Mouse (Mus musculus) midbrain, embryonic 12.5 days (tissue): Measurements from ENCODE around the gene Lhfpl3. TPM values are rescaled to one million over a fixed set of nuclear protein-coding genes. Genes with fewer than 3 reads are reported as not detected.

ENCODE experiments used
- ATAC-seq: fragments of 200-750 bp; cut with Nextera tagmentation; 2 replicates; pipeline ENCODE4 v1.8.0; 2017; ENCODE audit warnings: low read depth, moderate TSS enrichment, moderate library complexity; ENCODE audit not compliant: low FRiP score
- H3K27ac ChIP-seq: fragments of 300-500 bp; sonication (generic); replicated peaks from 2 replicates; pipeline ENCODE4 v1.5.1; 2016; ENCODE audit warnings: mild to moderate bottlenecking
- H3K27me3 ChIP-seq: fragments of 300-500 bp; sonication (generic); 2 replicates; pipeline ENCODE4 v1.6.1; 2016; ENCODE audit warnings: mild to moderate bottlenecking
- H3K36me3 ChIP-seq: fragments of 300-500 bp; sonication (generic); 2 replicates; pipeline ENCODE4 v1.6.1; 2016
- H3K4me1 ChIP-seq: fragments of 300-500 bp; sonication (generic); 2 replicates; pipeline ENCODE4 v1.6.1; 2016
- H3K4me2 ChIP-seq: fragments of 300-500 bp; sonication (generic); replicated peaks from 2 replicates; pipeline ENCODE4 v1.6.1; 2016; ENCODE audit warnings: mild to moderate bottlenecking, moderate library complexity
- H3K4me3 ChIP-seq: fragments of 300-500 bp; sonication (generic); 2 replicates; pipeline ENCODE4 v1.5.1; 2016; ENCODE audit warnings: mild to moderate bottlenecking
- H3K9ac ChIP-seq: fragments of 300-500 bp; sonication (generic); replicated peaks from 2 replicates; pipeline ENCODE4 v1.6.1; 2016; ENCODE audit warnings: mild to moderate bottlenecking, moderate library complexity
- H3K9me3 ChIP-seq: fragments of 300-500 bp; sonication (generic); 2 replicates; pipeline ENCODE4 v1.6.1; 2016; ENCODE audit warnings: mild to moderate bottlenecking
- WGBS: fragments of 180-500 bp; shearing (Covaris S2); methylation state at CpG from one replicate; pipeline ENCODE4 v1.1.7; 2016; 5-methylcytosine and 5-hydroxymethylcytosine counted together
- polyA plus RNA-seq: library from polyadenylated mRNA; unstranded; fragments of >200 nt; fragmentation: Nextera tagmentation; extraction: Ambion mirVana; gene quantifications from 2 replicates; pipeline ENCODE4 v1.2.1, GENCODE M21; 2016

The Lhfpl3 gene
- polyA plus RNA-seq, 1 experiment from 2014 or later, result 1.9 TPM

DNA sequence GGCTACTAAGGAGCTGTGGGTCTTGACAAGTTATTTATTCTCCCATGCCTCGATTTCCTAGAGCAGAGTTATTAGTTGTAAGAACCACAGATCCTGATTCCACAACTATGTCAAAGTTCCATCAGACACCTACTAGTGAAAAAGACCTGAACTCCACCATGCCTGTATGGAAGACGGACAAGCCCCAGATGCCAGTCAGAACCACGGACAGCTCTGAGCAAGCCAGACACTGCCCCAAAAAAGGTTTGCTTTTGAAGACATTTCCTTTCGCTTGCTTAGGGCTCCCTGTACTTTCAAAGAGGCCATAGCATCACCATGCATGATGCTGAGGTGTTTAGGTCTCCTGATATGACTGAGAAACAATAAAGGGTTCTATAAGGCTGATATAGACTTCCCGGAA, 197.4 kb downstream of the Lhfpl3 start:
- WGBS, result 64% methylated on average over 5 of the region's 5 CpGs
- no peaks in the 10 kb centered on the region for H3K27me3 ChIP-seq
- no peak for ATAC-seq
- H3K36me3 ChIP-seq, result no peaks in the 10 kb centered on the region
- H3K4me1 ChIP-seq, result no peaks in the 10 kb centered on the region
- no peak overlapping the region for H3K9ac ChIP-seq
- no peaks in the 10 kb centered on the region for H3K9me3 ChIP-seq
- no peak overlapping the region for H3K4me3 ChIP-seq
- H3K4me2 ChIP-seq, result no peak overlapping the region
- H3K27ac ChIP-seq, result no peak overlapping the region

DNA sequence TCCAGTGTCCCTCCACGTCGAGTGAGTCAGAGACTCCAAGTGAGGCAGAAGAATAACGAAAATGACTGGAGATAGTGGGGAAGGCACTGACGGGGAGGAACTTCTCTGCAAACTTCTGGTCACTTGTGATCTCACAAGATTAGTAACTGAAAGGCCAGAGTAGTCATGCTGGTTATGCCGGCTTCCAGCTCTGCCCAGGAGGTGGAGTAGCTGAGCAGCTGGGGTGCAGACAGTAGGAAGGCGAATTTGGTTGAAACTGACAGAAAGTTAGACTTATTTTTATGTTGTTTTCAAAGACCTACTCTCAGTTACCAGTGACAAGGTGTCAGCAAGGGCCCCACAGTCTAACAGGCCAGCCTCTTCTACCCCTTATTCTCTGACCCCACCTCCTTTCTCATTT, 217.4 kb downstream of the Lhfpl3 start:
- Histone ChIP-seq H3K27ac (no peak overlapping the region), H3K27me3 (no peaks in the 10 kb centered on the region), H3K9me3 (no peaks in the 10 kb centered on the region), H3K4me2 (no peak overlapping the region), H3K9ac (no peak overlapping the region), H3K4me3 (no peak overlapping the region), H3K4me1 (no peaks in the 10 kb centered on the region), H3K36me3 (no peaks in the 10 kb centered on the region)
- 74% methylated on average over 6 of the region's 6 CpGs for WGBS
- no peak for ATAC-seq

GRCm38 (mm10) chr5:22986771-22987170, 240.9 kb downstream of the Lhfpl3 start:
- Histone ChIP-seq H3K27me3 (no peaks in the 10 kb centered on the region), H3K4me1 (no peaks in the 10 kb centered on the region), H3K27ac (no peak overlapping the region), H3K36me3 (no peaks in the 10 kb centered on the region), H3K9ac (no peak overlapping the region), H3K4me2 (no peak overlapping the region), H3K9me3 (no peaks in the 10 kb centered on the region), H3K4me3 (no peak overlapping the region)
- 96% methylated on average over 2 of the region's 2 CpGs for WGBS
- no peak for ATAC-seq

GRCm38 (mm10) chr5:22999811-23000210, 254.0 kb downstream of the Lhfpl3 start:
- Histone ChIP-seq H3K36me3 (no peaks in the 10 kb centered on the region), H3K9ac (no peak overlapping the region), H3K27ac (no peak overlapping the region), H3K4me3 (no peak overlapping the region), H3K27me3 (no peaks in the 10 kb centered on the region), H3K9me3 (no peaks in the 10 kb centered on the region), H3K4me1 (0 out of 2 replicates have a peak, but pooled peaks cover 3% of the 10 kb centered on the region), H3K4me2 (no peak overlapping the region)
- WGBS, result 69% methylated on average over 3 of the region's 3 CpGs
- no peak for ATAC-seq

GRCm38 (mm10) chr5:23003123-23003797, 257.4 kb downstream of the Lhfpl3 start:
- Histone ChIP-seq H3K9ac (no peak overlapping the region), H3K27ac (no peak overlapping the region), H3K4me3 (no peak overlapping the region), H3K36me3 (no peaks in the 10 kb centered on the region), H3K4me2 (no peak overlapping the region), H3K9me3 (no peaks in the 10 kb centered on the region), H3K4me1 (0 out of 2 replicates have a peak, but pooled peaks cover 3% of the 10 kb centered on the region), H3K27me3 (no peaks in the 10 kb centered on the region)
- WGBS, result 81% methylated on average over 2 of the region's 2 CpGs
- ATAC-seq, result no peak

DNA sequence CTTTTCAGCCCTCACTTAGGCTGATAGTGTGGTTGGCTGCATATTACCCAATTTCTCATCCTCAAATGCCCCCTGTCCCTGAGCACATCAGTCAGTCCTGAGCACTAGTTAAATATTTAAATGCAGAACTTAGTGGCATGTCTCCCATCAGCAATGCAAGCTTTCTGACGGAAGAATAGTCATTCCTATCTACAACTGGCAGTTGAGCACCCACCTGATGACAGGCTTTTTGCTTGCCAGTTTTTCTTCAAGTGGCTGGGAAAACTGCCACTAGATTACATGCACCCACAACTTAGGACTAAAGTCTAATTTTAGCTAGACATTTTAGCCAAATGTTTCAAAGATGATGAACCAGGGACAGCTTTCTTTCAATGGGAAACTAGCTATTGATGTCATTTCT, 260.3 kb downstream of the Lhfpl3 start:
- no peaks in the 10 kb centered on the region for H3K36me3 ChIP-seq
- no peaks in the 10 kb centered on the region for H3K27me3 ChIP-seq
- ATAC-seq, result no peak
- no peak overlapping the region for H3K27ac ChIP-seq
- no peak overlapping the region for H3K4me3 ChIP-seq
- no peaks in the 10 kb centered on the region for H3K4me1 ChIP-seq
- H3K9ac ChIP-seq, result no peak overlapping the region
- H3K4me2 ChIP-seq, result no peak overlapping the region
- WGBS, result 88% methylated on average over 1 of the region's 1 CpGs
- no peaks in the 10 kb centered on the region for H3K9me3 ChIP-seq

DNA sequence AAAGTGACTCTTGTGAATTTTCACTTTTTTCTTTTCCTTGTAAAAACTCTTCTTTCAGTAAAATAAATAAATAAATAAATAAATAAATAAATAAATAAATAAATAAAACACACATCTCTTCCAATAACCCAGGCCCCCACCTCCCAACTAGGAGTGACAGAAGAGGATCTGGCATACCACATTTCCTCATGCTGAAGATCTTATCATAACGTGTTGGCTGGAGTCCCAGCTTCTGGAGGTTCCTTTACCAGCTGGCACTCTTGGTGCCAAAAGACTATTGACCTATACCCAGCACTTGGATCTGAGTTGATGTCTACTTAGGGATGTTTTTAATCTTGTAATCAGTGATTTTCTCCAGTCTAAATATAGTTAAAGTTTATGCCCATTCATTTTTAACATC, 264.6 kb downstream of the Lhfpl3 start:
- ATAC-seq, result no peak
- H3K4me2 ChIP-seq, result no peak overlapping the region
- no peaks in the 10 kb centered on the region for H3K9me3 ChIP-seq
- no peak overlapping the region for H3K4me3 ChIP-seq
- WGBS, result 94% methylated on average over 1 of the region's 1 CpGs
- H3K4me1 ChIP-seq, result no peaks in the 10 kb centered on the region
- H3K27ac ChIP-seq, result no peak overlapping the region
- H3K36me3 ChIP-seq, result no peaks in the 10 kb centered on the region
- no peak overlapping the region for H3K9ac ChIP-seq
- H3K27me3 ChIP-seq, result no peaks in the 10 kb centered on the region

- Histone ChIP-seq H3K4me3 (no peak overlapping the region), H3K36me3 (no peaks in the 10 kb centered on the region), H3K27ac (no peak overlapping the region), H3K9me3 (no peaks in the 10 kb centered on the region), H3K9ac (no peak overlapping the region), H3K4me1 (no peaks in the 10 kb centered on the region), H3K4me2 (no peak overlapping the region), H3K27me3 (no peaks in the 10 kb centered on the region)
- ATAC-seq, result no peak
These were observed 268.1 kb downstream of the Lhfpl3 start for GRCm38 (mm10) chr5:23013997-23014396.

- ATAC-seq, result no peak
- H3K9ac ChIP-seq, result no peak overlapping the region
- H3K4me3 ChIP-seq, result no peak overlapping the region
- H3K9me3 ChIP-seq, result no peaks in the 10 kb centered on the region
- H3K36me3 ChIP-seq, result no peaks in the 10 kb centered on the region
- no peak overlapping the region for H3K4me2 ChIP-seq
- H3K27ac ChIP-seq, result no peak overlapping the region
- no peaks in the 10 kb centered on the region for H3K4me1 ChIP-seq
- no peaks in the 10 kb centered on the region for H3K27me3 ChIP-seq
- WGBS, result 79% methylated on average over 8 of the region's 8 CpGs
These were observed 269.9 kb downstream of the Lhfpl3 start for GRCm38 (mm10) chr5:23015587-23016335.

- ATAC-seq, result peak; percentile 47; the same call in 1 of the 2 replicates
- H3K4me3 ChIP-seq, result no peak overlapping the region
- no peak overlapping the region for H3K4me2 ChIP-seq
- H3K27me3 ChIP-seq, result no peaks in the 10 kb centered on the region
- H3K27ac ChIP-seq, result no peak overlapping the region
- no peaks in the 10 kb centered on the region for H3K9me3 ChIP-seq
- H3K9ac ChIP-seq, result no peak overlapping the region
- no peaks in the 10 kb centered on the region for H3K4me1 ChIP-seq
- WGBS, result 76% methylated on average over 6 of the region's 6 CpGs
- H3K36me3 ChIP-seq, result no peaks in the 10 kb centered on the region
These were observed 289.3 kb downstream of the Lhfpl3 start for GRCm38 (mm10) chr5:23034944-23035726.

DNA sequence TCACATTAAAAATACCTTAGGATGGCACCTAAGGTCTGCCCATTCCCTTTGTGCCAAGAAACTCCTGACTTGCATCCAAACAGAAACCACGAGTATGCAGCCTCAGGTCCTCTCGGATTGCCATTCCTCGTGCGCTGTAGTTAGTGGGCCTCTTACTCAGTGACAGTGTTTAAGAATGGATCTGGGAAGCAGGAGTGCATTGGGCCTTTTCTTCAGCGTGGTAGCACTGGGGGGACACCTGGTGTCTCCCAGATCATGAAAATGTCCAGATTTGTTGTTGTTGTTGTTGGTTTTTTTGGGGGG, 289.8 kb downstream of the Lhfpl3 start:
- no peak overlapping the region for H3K4me3 ChIP-seq
- H3K36me3 ChIP-seq, result no peaks in the 10 kb centered on the region
- H3K9me3 ChIP-seq, result no peaks in the 10 kb centered on the region
- ATAC-seq, result peak; percentile 12; the same call in 1 of the 2 replicates
- H3K27ac ChIP-seq, result no peak overlapping the region
- H3K4me2 ChIP-seq, result no peak overlapping the region
- no peak overlapping the region for H3K9ac ChIP-seq
- 81% methylated on average over 5 of the region's 5 CpGs for WGBS
- no peaks in the 10 kb centered on the region for H3K27me3 ChIP-seq
- H3K4me1 ChIP-seq, result no peaks in the 10 kb centered on the region

- Histone ChIP-seq H3K4me2 (no peak overlapping the region), H3K27me3 (no peaks in the 10 kb centered on the region), H3K4me3 (no peak overlapping the region), H3K9ac (no peak overlapping the region), H3K27ac (no peak overlapping the region), H3K4me1 (no peaks in the 10 kb centered on the region), H3K36me3 (no peaks in the 10 kb centered on the region), H3K9me3 (no peaks in the 10 kb centered on the region)
- no peak for ATAC-seq
- WGBS, result 77% methylated on average over 4 of the region's 4 CpGs
These were observed 294.6 kb downstream of the Lhfpl3 start for GRCm38 (mm10) chr5:23040429-23040828.
